Mouse (Mus musculus) spleen, postnatal 36 days (tissue): ENCODE measurements at regions not wholly inside any gene's neighbourhood (a gene's known extent, or its start where the extent isn't known, plus 50 kb on each side); places are given as distances from the start of the nearest gene placed in this dataset.
"Not testable (repeated sequence)": the region's sequence is repeated elsewhere in the genome, so short reads cannot be mapped to it uniquely, and the experiment has no call there.

Source experiments
- DNase-seq, 2 experiments: peaks; one replicate each; pipeline ENCODE4 v3.0.0; 2022; ENCODE audit warnings: low spot score in 2 of 2, mixed read lengths in 1 of 2

- DNase-seq, result not testable (repeated sequence)
Observed at GRCm38 (mm10) chr8:20812164-20812872, 80.2 kb upstream of the Defb33 start.

GRCm38 (mm10) chr8:20813493-20813892 lies 79.0 kb upstream of the Defb33 start:
- not testable (repeated sequence) for DNase-seq

- DNase-seq, result peak; percentile 35 to 47
Observed at GRCm38 (mm10) chr8:20822434-20822833, 70.0 kb upstream of the Defb33 start.

GRCm38 (mm10) chr8:20823219-20823618 lies 69.2 kb upstream of the Defb33 start:
- peak in 1 of 2 experiments; percentile 9 for DNase-seq

GRCm38 (mm10) chr8:20839481-20839880 lies 53.0 kb upstream of the Defb33 start:
- DNase-seq, result not testable (repeated sequence)
